Mouse (Mus musculus): Measurements from ENCODE around the gene Kcmf1.
"Not testable (repeated sequence)": the region's sequence is repeated elsewhere in the genome, so short reads cannot be mapped to it uniquely, and the experiment has no call there.

- not testable (repeated sequence) for TF ChIP-seq GATA1 (IDR thresholded peaks at IDR 0.05; ENCODE audit: borderline replicate concordance, low read length); FLI1 (IDR thresholded peaks at IDR 0.05; ENCODE audit: low read length)
These were observed 37.1 kb downstream of the Kcmf1 start for GRCm38 (mm10) chr6:72862686-72863085.

Measured in megakaryocyte, embryonic 14.5 days (primary cell).